Mouse (Mus musculus): ENCODE results near the gene Usp33. TPM values are rescaled to one million over a fixed set of nuclear protein-coding genes. Genes with fewer than 3 reads are reported as not detected.

Usp33 gene
- polyA plus RNA-seq (2012): 11.8 and 20.1 TPM in 2 replicates

GRCm38 (mm10) chr3:152345732-152346632 is at the start of gene Usp33:
TSS of gene Usp33 (plus strand) at chr3:152346478.
- no peak for TF ChIP-seq GATA1 (IDR thresholded peaks at IDR 0.05; ENCODE audit: low read length)

- no peak for TF ChIP-seq GATA1 (IDR thresholded peaks at IDR 0.05; ENCODE audit: low read length)
Observed at GRCm38 (mm10) chr3:152300376-152301337, 45.6 kb upstream of the Usp33 start.

- no peak for TF ChIP-seq GATA1 (IDR thresholded peaks at IDR 0.05; ENCODE audit: low read length)
Observed at GRCm38 (mm10) chr3:152302991-152303390, 43.3 kb upstream of the Usp33 start.

- no peak for TF ChIP-seq GATA1 (IDR thresholded peaks at IDR 0.05; ENCODE audit: low read length)
Observed at GRCm38 (mm10) chr3:152304093-152304815, 42.0 kb upstream of the Usp33 start.

- no peak for TF ChIP-seq GATA1 (IDR thresholded peaks at IDR 0.05; ENCODE audit: low read length)
Observed at GRCm38 (mm10) chr3:152305080-152305479, 41.2 kb upstream of the Usp33 start.

GRCm38 (mm10) chr3:152305971-152306370 is 40.3 kb upstream of the Usp33 start:
- no peak for TF ChIP-seq GATA1 (IDR thresholded peaks at IDR 0.05; ENCODE audit: low read length)

GRCm38 (mm10) chr3:152308485-152309249 is 37.6 kb upstream of the Usp33 start:
- TF ChIP-seq GATA1 (IDR thresholded peaks at IDR 0.05; ENCODE audit: low read length): no peak

GRCm38 (mm10) chr3:152309250-152309645 is 37.0 kb upstream of the Usp33 start:
- no peak for TF ChIP-seq GATA1 (IDR thresholded peaks at IDR 0.05; ENCODE audit: low read length)

GRCm38 (mm10) chr3:152315613-152316012 is 30.7 kb upstream of the Usp33 start:
- no peak for TF ChIP-seq GATA1 (IDR thresholded peaks at IDR 0.05; ENCODE audit: low read length)

GRCm38 (mm10) chr3:152320972-152321645 is 25.2 kb upstream of the Usp33 start:
- TF ChIP-seq GATA1 (IDR thresholded peaks at IDR 0.05; ENCODE audit: low read length): no peak

- no peak for TF ChIP-seq GATA1 (IDR thresholded peaks at IDR 0.05; ENCODE audit: low read length)
Observed at GRCm38 (mm10) chr3:152321765-152322547, 24.3 kb upstream of the Usp33 start.

GRCm38 (mm10) chr3:152332104-152332503 is 14.2 kb upstream of the Usp33 start:
- no peak for TF ChIP-seq GATA1 (IDR thresholded peaks at IDR 0.05; ENCODE audit: low read length)
